Mouse (Mus musculus) inflammation-experienced regulatory T-cells (primary cell): ENCODE data around the gene Nat10. TPM values are rescaled to one million over a fixed set of nuclear protein-coding genes. Genes with fewer than 3 reads are reported as not detected.

Experiments used
- polyA plus RNA-seq, 2 experiments: library from polyadenylated mRNA; unstranded; fragments of 100-300 nt; shearing (Covaris generic); gene quantifications; one replicate each; pipeline ENCODE4 v1.2.1; 2017

Nat10 gene
- polyA plus RNA-seq, result 10 to 100 TPM; 33.6 to 43.8 TPM

DNA sequence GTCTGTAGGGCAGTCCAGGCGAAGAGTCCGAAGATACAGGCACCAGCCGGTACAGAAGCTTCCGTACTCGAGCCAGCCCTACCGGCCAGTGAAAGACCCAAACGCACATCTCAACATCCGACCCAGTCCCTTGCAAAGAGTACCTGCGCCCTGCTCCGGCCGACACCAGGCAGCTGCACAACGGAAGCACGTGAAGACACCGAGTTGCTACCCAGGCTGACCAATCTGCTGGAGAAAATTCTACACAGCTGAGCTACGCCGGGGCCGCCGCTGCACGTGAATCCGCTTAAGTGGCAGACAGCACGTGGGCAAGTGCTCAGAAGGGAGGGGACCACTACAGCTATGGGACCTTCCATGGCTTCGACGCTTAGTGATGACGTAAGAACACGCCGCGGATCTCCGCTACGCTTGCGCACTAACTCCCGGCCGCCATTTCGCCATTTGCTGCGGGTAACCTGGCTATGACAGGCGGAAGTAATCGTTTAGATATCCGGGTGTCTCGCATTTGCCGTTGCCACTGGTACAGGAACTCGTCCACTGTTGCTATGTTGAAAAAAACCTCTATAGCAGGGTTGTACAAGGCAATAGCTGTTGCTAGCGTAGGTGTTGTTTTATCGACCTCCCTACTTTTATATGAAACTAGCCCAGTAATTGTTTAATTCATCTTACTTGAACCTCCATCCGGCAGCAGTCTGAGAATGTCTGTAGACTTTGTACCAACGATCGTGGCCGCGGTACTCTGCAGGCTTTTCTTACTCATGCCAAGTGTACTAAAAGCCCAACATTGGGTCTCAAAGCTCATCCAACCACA lies at the start of gene Nat10:
Gene Nat10, minus strand, starts transcription at position 365 of the 811 bp plus-strand sequence.

DNA sequence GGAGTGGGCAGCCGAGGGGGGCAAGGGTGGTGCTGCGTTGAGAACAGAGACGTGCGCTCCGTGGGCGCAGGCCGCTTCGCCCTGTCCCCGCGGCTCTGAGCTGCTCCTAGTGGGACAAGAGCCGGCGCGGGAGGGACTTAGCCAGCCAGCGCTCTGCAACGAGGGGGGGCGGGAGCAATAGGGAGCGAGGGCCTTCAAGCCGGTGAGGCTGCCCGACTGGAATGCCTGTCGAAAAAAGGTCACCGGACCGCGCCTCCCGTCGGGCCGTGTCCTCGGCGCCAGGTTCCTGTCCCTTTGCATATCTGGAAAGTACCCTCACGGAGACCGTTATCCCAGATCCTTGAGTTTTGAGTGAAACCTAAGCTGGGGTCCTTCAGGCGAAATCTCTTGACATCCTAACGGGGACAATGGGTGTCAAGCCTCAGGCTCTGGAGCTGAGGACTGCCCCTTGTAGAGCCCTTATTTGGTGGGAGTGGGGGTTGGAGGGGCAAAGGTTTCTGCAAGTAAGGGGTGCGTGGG lies 36.5 kb upstream of the Nat10 start, which contains the start of gene Caprin1:
Gene Caprin1, minus strand, starts transcription at position 159 of the 519 bp plus-strand sequence.

Other genes with a start within 250 kb of the Nat10 start
- gene Abtb2, start 195.0 kb downstream of the Nat10 start, polyA plus RNA-seq, result 10 to 100 TPM; 46.7 to 60.9 TPM
- gene Caprin1, start 36.4 kb upstream of the Nat10 start, polyA plus RNA-seq, result 100 to 1,000 TPM; 239 to 266 TPM
- gene Lmo2, start 196.7 kb upstream of the Nat10 start, polyA plus RNA-seq, result 1 to 10 TPM; 2.6 to 5.3 TPM